25 mouse cellular contexts compared by ENCODE assay signal in the genomic region with DNA sequence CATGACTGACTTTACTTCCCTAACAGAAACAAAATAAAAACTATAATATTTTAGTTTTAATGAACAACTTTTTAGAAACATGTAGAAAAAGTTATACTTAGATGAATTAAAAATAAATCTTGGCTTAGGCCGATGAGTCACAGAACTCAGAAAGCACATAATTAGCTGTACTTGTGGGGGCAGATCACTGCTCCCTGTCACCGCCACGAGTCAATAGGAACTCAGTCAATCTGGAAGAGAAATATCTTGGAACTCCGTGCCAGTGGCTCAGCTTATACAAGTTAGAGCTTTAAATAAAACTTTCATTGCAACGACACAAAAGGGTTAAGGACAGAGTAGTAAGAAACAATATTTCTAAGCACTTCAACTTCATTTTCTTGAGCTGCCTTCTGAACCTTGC.
DNase-seq lines count a peak whose midpoint lies in the region; ATAC-seq lines count a peak whose summit lies in the region.
"Had no signal": no experiment of that assay in that cellular context is flagged by ENCODE, and none has a peak within 500 bp of the region (broad histone marks: within the 10 kb centered on the region; RNA-seq: fewer than 3 reads in every experiment).

No protein-coding gene starts in this region.

- no peaks in the 10 kb centered on the region for H3K9me3 ChIP-seq in intestine, embryonic 15.5 days
- H3K9me3 ChIP-seq: forebrain, embryonic 10.5 days; hindbrain, embryonic 15.5 days; limb, embryonic 13.5 days; liver, embryonic 15.5 days; neural tube, embryonic 15.5 days had no signal

- H3K4me1 ChIP-seq in intestine, embryonic 15.5 days (replicated peaks), result no peaks in the 10 kb centered on the region
- H3K4me1 ChIP-seq: forebrain, embryonic 10.5 days; hindbrain, embryonic 15.5 days; limb, embryonic 13.5 days; liver, embryonic 15.5 days; neural tube, embryonic 15.5 days had no signal

- no peak overlapping the region for H3K4me2 ChIP-seq in intestine, embryonic 15.5 days (replicated peaks)
- H3K4me2 ChIP-seq: hindbrain, embryonic 15.5 days; limb, embryonic 13.5 days; liver, embryonic 15.5 days; neural tube, embryonic 15.5 days had no signal

- peak; percentile 4 to 7 for DNase-seq in layer of hippocampus, adult 8-10 months (ENCODE audit: low spot score in 2 of 2)
- DNase-seq in layer of hippocampus, postnatal 10 days (ENCODE audit: low spot score in 2 of 2), result no peak
- peak; percentile 30 to 38 for DNase-seq in right cerebral cortex, adult 2 months (ENCODE audit: low spot score in 2 of 2)
- no peak for DNase-seq in right cerebral cortex, postnatal 14 days
- DNase-seq in left cerebral cortex, adult 9 months (ENCODE audit: low spot score in 2 of 2), result peak; percentile 45 to 72
- DNase-seq in spleen, adult 12 weeks (ENCODE audit: low spot score), result no peak
- DNase-seq: adrenal gland, postnatal 36 days; cerebellum, adult 18-20 months; cerebellum, postnatal 36 days; gastrocnemius, postnatal 10 days; heart, adult 18-20 months; heart, postnatal 36 days; lung, postnatal 36 days; spleen, adult 18-20 months; thymus, adult 18-20 months; thymus, postnatal 4 days had no signal

- 80% methylated on average over 5 of the region's 5 CpGs for WGBS in intestine, embryonic 15.5 days

- H3K9ac ChIP-seq in intestine, embryonic 15.5 days, result no peak overlapping the region
- H3K9ac ChIP-seq: hindbrain, embryonic 15.5 days; limb, embryonic 13.5 days; liver, embryonic 15.5 days; neural tube, embryonic 15.5 days had no signal

- H3K27ac ChIP-seq in intestine, embryonic 15.5 days, result no peak overlapping the region
- H3K27ac ChIP-seq: forebrain, embryonic 10.5 days; hindbrain, embryonic 15.5 days; limb, embryonic 13.5 days; liver, embryonic 15.5 days; neural tube, embryonic 15.5 days had no signal

- H3K36me3 ChIP-seq in intestine, embryonic 15.5 days, result no peaks in the 10 kb centered on the region
- H3K36me3 ChIP-seq: forebrain, embryonic 10.5 days; hindbrain, embryonic 15.5 days; limb, embryonic 13.5 days; liver, embryonic 15.5 days; neural tube, embryonic 15.5 days had no signal

- H3K27me3 ChIP-seq in intestine, embryonic 15.5 days (replicated peaks), result no peaks in the 10 kb centered on the region
- H3K27me3 ChIP-seq: CH12.LX; hindbrain, embryonic 15.5 days; limb, embryonic 13.5 days; liver, embryonic 15.5 days; neural tube, embryonic 15.5 days had no signal

- no peak overlapping the region for H3K4me3 ChIP-seq in intestine, embryonic 15.5 days (replicated peaks)
- H3K4me3 ChIP-seq: forebrain, embryonic 10.5 days; hindbrain, embryonic 15.5 days; limb, embryonic 13.5 days; liver, embryonic 15.5 days; neural tube, embryonic 15.5 days had no signal

- no peak for ATAC-seq in intestine, embryonic 15.5 days
- ATAC-seq: intestine, postnatal 0 days; midbrain, embryonic 16.5 days had no signal

Comparison
In these comparisons a context has a peak if more than half of its experiments do, and no peak if none do; other contexts are left out.
1. DNase-seq: peak in layer of hippocampus, adult 8-10 months (2 of 2), right cerebral cortex, adult 2 months (2 of 2) and left cerebral cortex, adult 9 months (2 of 2); none in layer of hippocampus, postnatal 10 days (0 of 2), right cerebral cortex, postnatal 14 days (single experiment) and spleen, adult 12 weeks (single experiment).